Mouse (Mus musculus): ENCODE measurements around the gene Skap2.

DNA sequence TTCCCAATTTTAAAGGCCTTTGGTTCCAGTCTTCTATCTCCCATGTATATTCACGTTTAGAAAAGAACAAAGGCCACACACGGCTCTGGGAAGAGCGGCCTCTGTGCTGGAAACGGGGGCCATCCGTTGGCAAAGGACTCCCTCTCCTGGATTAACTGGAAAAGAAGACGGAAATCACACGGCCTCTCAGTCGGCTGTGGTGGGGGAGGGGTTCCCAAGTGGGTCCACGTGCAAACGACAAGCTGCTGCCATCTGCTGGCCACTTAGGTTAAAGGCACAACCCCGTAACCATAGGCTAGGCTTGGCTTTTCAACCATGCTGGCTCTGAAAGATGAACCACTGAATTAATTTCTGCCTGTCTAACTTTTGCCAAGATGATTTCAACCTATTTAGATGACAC is 154.5 kb downstream of the Skap2 start:
- TF ChIP-seq CTCF (IDR thresholded peaks at IDR 0.05; ENCODE audit: control insufficient read depth, insufficient read depth, insufficient read length) (peak; percentile 86), CEBPB (IDR thresholded peaks at IDR 0.05; ENCODE audit: low read depth) (no peak), MYOD1 (IDR thresholded peaks at IDR 0.05; ENCODE audit: control insufficient read depth, insufficient read length, low read depth) (no peak)
